Mouse (Mus musculus) lung, embryonic 14.5 days (tissue): Measurements from ENCODE around the gene Chrm5. TPM values are rescaled to one million over a fixed set of nuclear protein-coding genes. Genes with fewer than 3 reads are reported as not detected.

Source experiments
- ATAC-seq: fragments of 200-750 bp; cut with Nextera tagmentation; 2 replicates; pipeline ENCODE4 v1.8.0; 2017; ENCODE audit warnings: mild to moderate bottlenecking, moderate TSS enrichment, moderate library complexity; ENCODE audit not compliant: insufficient read depth
- DNase-seq: peaks from one replicate; pipeline ENCODE4 v3.0.0-alpha.2; 2015
- H3K27ac ChIP-seq: fragments of 300-500 bp; sonication (generic); 2 replicates; pipeline ENCODE4 v1.5.1; 2014; ENCODE audit warnings: low read depth, mild to moderate bottlenecking, moderate library complexity
- H3K27me3 ChIP-seq: fragments of 300-500 bp; sonication (generic); 2 replicates; pipeline ENCODE4 v1.6.1; 2014; ENCODE audit warnings: low read length, control low read depth; ENCODE audit not compliant: insufficient read depth
- H3K36me3 ChIP-seq: fragments of 300-500 bp; sonication (generic); 2 replicates; pipeline ENCODE4 v1.6.1; 2014; ENCODE audit warnings: control low read depth; ENCODE audit not compliant: insufficient read depth
- H3K4me1 ChIP-seq: fragments of 300-500 bp; sonication (generic); 2 replicates; pipeline ENCODE4 v1.6.1; 2014; ENCODE audit warnings: antibody characterized with exemption, control low read depth; ENCODE audit not compliant: insufficient read depth
- H3K4me2 ChIP-seq: fragments of 300-500 bp; sonication (generic); 2 replicates; pipeline ENCODE4 v1.6.1; 2014; ENCODE audit warnings: mild to moderate bottlenecking
- H3K4me3 ChIP-seq: fragments of 300-500 bp; sonication (generic); 2 replicates; pipeline ENCODE4 v1.5.1; 2014; ENCODE audit warnings: low read depth, low read length
- H3K9ac ChIP-seq: fragments of 300-500 bp; sonication (generic); 2 replicates; pipeline ENCODE4 v1.6.1; 2014
- H3K9me3 ChIP-seq: fragments of 300-500 bp; sonication (generic); 2 replicates; pipeline ENCODE4 v1.6.1; 2016; ENCODE audit warnings: low read depth, low read length, control low read depth
- CTCF ChIP-seq: IDR thresholded peaks from 2 replicates; pipeline ENCODE4 v1.5.1; 2016; ENCODE audit warnings: antibody characterized with exemption, low read depth
- WGBS: fragments of 180-500 bp; shearing (Covaris S2); extraction: QIAGEN DNeasy Blood & Tissue Kit; methylation state at CpG from one replicate; pipeline ENCODE4 v1.1.7; 2014; 5-methylcytosine and 5-hydroxymethylcytosine counted together
- polyA plus RNA-seq: library from polyadenylated mRNA; unstranded; fragments of >200 nt; fragmentation: Nextera tagmentation; extraction: Ambion mirVana; gene quantifications from 2 replicates; pipeline ENCODE4 v1.2.1, GENCODE M21; 2014

The Chrm5 gene
- polyA plus RNA-seq, result not detected in 2 replicates

DNA sequence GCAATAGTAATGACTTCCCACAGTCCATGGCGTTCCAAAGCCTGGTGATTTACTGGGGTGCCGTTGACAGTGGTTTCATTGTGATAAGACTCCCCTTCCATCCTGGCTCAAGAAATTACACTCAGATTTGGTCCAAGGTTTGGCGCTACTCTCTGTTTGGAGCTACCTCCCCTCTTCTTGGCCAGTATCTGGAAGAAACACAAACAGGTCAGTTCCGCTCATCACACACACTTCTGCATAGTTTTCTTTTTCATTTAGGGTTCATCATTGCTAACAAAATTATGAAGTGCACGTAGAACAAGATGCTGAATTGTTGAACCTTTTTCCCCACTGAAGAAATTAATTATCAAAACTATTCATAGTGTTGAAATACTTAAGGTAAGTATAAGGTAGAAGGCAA is at the start of gene Chrm5:
Chrm5 (minus strand) TSS at position 101 of the 400 bp plus-strand sequence.
- no peaks in the 10 kb centered on the region for H3K36me3 ChIP-seq
- H3K27ac ChIP-seq, result no peak within 1 kb of the TSS
- no peaks in the 10 kb centered on the region for H3K9me3 ChIP-seq
- WGBS, result 80% methylated on average over 5 of the region's 5 CpGs
- ATAC-seq, result no peak
- DNase-seq, result no peak
- no peak within 1 kb of the TSS for H3K9ac ChIP-seq
- no peaks in the 10 kb centered on the region for H3K27me3 ChIP-seq
- H3K4me2 ChIP-seq, result no peak within 1 kb of the TSS
- no peaks in the 10 kb centered on the region for H3K4me1 ChIP-seq
- H3K4me3 ChIP-seq, result no peak within 1 kb of the TSS
- no peak for TF ChIP-seq CTCF

DNA sequence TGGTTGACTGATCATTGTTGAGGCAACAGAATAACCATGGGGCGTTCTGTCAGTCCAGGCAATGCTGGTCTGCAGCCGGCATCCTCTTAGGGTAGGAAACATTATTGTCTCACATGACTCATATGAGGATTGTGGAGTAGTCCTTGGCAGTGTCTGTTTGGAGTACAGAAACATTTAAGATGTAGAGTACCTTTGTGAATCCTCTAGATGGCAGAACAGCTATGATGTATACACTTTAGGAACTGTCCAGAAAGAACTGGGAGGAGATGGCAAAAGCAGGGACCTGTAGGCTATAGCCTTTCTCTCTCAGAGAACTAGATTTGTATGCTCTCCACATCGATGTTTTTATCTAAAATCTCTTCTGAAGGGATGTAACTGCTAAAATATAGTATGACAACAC is 46.4 kb upstream of the Chrm5 start:
- no peaks in the 10 kb centered on the region for H3K4me1 ChIP-seq
- no peak for TF ChIP-seq CTCF
- DNase-seq (no peak), ATAC-seq (no peak)
- H3K9me3 ChIP-seq, result no peaks in the 10 kb centered on the region
- no peaks in the 10 kb centered on the region for H3K36me3 ChIP-seq
- no peak overlapping the region for H3K4me2 ChIP-seq
- no peak overlapping the region for H3K4me3 ChIP-seq
- no peaks in the 10 kb centered on the region for H3K27me3 ChIP-seq
- 86% methylated on average over 3 of the region's 3 CpGs for WGBS
- H3K9ac ChIP-seq, result no peak overlapping the region
- H3K27ac ChIP-seq, result no peak overlapping the region

DNA sequence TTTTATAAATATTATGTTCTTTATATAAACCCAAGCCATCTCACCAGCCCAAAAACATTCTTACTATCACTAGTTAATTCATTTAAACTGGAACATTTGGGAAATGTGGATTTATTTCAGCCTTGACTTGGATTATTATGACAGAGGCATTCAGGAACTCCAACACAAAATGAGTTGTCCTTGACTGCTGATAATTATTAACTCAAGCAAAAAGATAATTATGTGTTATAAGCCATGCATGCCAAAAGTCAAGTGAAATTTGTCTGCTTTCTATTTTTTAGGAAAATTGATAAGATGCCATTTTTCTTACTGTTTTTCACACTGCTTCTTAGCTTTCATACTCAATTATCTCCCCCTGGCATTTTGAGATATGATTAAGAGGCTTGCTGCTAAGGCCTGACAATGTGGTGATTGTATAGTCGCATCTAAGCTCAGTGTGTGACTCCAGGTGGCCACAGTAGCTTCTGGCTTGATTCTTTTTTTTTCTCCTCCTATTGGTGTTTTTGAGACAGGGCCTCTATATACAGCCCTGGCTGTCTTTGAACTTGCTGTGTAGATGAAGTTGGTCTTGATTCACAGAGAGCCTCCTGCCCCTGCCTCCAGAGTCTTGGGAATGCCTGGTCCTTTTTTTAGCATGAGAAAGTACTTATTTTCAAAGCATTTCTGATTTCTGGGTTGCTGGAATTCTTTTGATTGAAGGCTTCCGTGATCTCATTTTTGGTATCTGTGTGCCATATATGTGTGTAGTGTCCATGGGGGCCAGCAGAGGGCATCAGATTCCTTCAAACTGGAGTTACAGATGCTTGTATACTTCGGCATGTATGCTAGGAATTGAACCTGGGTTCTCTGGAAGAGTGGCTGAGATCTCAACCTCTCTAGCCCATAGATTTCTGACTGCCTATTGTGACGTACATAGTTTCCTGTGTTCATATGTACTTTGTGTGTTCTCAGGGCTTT is 40.2 kb upstream of the Chrm5 start:
- TF ChIP-seq CTCF, result no peak
- Histone ChIP-seq H3K27ac (no peak overlapping the region), H3K9ac (no peak overlapping the region), H3K9me3 (no peaks in the 10 kb centered on the region), H3K36me3 (no peaks in the 10 kb centered on the region), H3K4me3 (no peak overlapping the region), H3K4me1 (no peaks in the 10 kb centered on the region), H3K4me2 (no peak overlapping the region), H3K27me3 (no peaks in the 10 kb centered on the region)
- WGBS, result 78% methylated on average over 4 of the region's 4 CpGs
- no peak for ATAC-seq
- no peak for DNase-seq

DNA sequence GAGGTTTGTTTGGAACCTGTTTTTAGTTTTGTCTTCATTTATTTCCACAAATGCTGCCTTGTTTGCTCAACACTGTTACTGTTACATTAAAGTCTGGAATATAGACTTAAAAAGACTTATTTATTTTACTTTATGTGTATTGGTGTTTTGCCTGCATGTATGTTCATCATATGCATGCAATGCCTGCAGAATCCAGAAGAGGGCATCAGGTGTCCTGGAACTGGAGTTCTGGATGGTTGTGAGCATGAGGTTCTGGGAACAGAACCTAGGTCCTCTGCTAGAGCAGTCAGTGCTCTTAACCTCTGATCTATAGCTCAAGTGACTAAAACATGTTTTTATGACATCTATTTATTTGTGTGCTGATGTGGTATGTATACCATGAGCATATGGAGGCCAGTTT is 38.0 kb upstream of the Chrm5 start:
- H3K27me3 ChIP-seq, result no peaks in the 10 kb centered on the region
- no peak for ATAC-seq
- no peaks in the 10 kb centered on the region for H3K9me3 ChIP-seq
- no peak overlapping the region for H3K4me2 ChIP-seq
- no peak overlapping the region for H3K27ac ChIP-seq
- H3K4me3 ChIP-seq, result no peak overlapping the region
- TF ChIP-seq CTCF, result no peak
- H3K9ac ChIP-seq, result no peak overlapping the region
- H3K36me3 ChIP-seq, result no peaks in the 10 kb centered on the region
- H3K4me1 ChIP-seq, result no peaks in the 10 kb centered on the region
- no peak for DNase-seq

DNA sequence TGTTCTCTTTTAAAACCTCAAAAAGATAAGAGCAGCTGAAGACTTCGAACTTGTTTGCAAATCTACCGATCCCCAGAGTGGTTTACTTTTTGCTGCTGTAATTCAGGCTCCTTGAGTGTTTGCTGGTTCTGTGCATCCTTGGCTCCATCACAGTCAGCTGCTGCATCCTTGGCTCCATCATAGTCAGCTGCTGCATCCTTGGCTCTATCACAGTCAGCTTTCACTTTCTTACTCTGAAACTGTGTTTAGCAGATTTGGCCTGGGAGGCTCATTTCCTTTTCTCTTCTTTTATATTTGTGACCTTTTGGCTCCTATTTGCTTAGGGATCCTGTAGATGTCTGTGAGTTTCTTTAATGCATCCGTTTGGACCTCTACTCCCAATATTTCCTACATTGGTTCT is 36.6 kb upstream of the Chrm5 start:
- Histone ChIP-seq H3K4me3 (no peak overlapping the region), H3K9ac (no peak overlapping the region), H3K27ac (no peak overlapping the region), H3K36me3 (no peaks in the 10 kb centered on the region), H3K4me2 (no peak overlapping the region), H3K27me3 (no peaks in the 10 kb centered on the region), H3K4me1 (no peaks in the 10 kb centered on the region), H3K9me3 (no peaks in the 10 kb centered on the region)
- ATAC-seq (no peak), DNase-seq (no peak)
- 74% methylated on average over 3 of the region's 3 CpGs for WGBS
- no peak for TF ChIP-seq CTCF

DNA sequence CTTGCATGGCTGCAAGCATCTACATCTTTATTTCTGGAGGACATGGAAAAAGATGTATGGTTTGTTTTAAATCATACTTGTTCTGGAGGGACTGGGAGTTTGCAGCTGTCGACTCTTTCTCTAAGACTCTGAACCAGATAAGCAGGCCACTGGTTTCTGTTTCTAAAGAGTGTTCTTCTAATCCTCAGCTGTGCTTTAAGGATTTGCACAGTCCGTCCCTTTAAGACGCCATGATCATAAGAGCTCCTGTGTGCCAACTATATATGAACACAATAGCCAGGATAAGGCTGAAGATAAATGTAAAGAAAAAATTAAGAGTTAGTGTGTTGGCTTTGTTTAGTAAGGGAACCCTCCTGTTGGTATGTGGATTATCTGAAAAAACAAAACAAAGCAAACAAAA is 36.2 kb upstream of the Chrm5 start:
- 79% methylated on average over 3 of the region's 3 CpGs for WGBS
- H3K27ac ChIP-seq, result no peak overlapping the region
- no peaks in the 10 kb centered on the region for H3K9me3 ChIP-seq
- TF ChIP-seq CTCF, result no peak
- no peaks in the 10 kb centered on the region for H3K4me1 ChIP-seq
- H3K27me3 ChIP-seq, result no peaks in the 10 kb centered on the region
- DNase-seq (no peak), ATAC-seq (no peak)
- H3K9ac ChIP-seq, result no peak overlapping the region
- H3K4me2 ChIP-seq, result no peak overlapping the region
- H3K36me3 ChIP-seq, result no peaks in the 10 kb centered on the region
- no peak overlapping the region for H3K4me3 ChIP-seq

DNA sequence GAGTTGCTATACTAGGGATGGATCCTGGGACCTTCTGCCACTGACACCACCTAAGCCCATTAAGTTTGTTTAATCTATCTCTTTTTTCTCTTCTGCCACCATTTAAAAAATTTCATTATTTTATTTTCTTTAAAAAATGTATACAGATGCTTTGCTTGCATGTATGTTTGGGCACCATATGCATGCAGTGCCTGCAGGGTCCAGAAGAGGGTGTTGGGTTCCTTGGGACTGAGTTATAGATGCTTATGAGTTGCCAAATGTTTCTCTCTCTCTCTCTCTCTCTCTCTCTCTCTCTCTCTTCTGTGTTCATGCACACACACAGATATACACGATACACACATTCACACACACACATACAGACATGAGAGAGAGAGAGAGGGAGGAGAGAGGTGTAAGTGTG is 32.5 kb upstream of the Chrm5 start:
- no peak for DNase-seq
- no peaks in the 10 kb centered on the region for H3K9me3 ChIP-seq
- 91% methylated on average over 1 of the region's 1 CpGs for WGBS
- H3K36me3 ChIP-seq, result no peaks in the 10 kb centered on the region
- ATAC-seq, result peak; percentile 47; the same call in 1 of the 2 replicates
- H3K9ac ChIP-seq, result no peak overlapping the region
- TF ChIP-seq CTCF, result no peak
- no peak overlapping the region for H3K4me2 ChIP-seq
- no peaks in the 10 kb centered on the region for H3K27me3 ChIP-seq
- no peak overlapping the region for H3K27ac ChIP-seq
- no peak overlapping the region for H3K4me3 ChIP-seq
- H3K4me1 ChIP-seq, result no peaks in the 10 kb centered on the region
